Mouse (Mus musculus) urinary bladder, postnatal 25 days (tissue): ENCODE measurements around the gene Akr1cl.
"Not testable (repeated sequence)": the region's sequence is repeated elsewhere in the genome, so short reads cannot be mapped to it uniquely, and the experiment has no call there.

Experiments
- DNase-seq: peaks from one replicate; pipeline ENCODE4 v3.0.0; 2022; ENCODE audit warnings: low spot score

Gene Akr1cl

DNA sequence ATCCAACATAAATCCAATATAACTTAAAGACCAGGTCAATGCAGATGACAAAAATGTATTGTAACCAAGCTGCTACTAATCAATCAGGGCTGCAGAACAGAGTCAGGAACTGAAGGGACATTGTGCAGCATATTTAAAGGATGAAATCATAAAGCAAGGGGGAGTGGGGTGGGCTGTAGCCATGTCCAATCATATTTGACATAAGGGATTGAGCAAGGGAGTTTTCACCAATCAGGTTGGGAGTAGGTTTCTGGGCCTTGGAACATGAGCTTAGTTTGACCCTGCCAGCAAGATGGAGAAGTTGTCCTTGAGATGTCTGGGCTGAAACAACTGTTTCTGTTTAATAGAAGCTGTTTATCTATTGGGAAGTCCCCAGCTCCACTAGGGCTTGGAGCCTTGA lies at the start of gene Akr1cl:
Gene Akr1cl, minus strand, starts transcription at position 119 of the 400 bp plus-strand sequence.
- no peak for DNase-seq

DNA sequence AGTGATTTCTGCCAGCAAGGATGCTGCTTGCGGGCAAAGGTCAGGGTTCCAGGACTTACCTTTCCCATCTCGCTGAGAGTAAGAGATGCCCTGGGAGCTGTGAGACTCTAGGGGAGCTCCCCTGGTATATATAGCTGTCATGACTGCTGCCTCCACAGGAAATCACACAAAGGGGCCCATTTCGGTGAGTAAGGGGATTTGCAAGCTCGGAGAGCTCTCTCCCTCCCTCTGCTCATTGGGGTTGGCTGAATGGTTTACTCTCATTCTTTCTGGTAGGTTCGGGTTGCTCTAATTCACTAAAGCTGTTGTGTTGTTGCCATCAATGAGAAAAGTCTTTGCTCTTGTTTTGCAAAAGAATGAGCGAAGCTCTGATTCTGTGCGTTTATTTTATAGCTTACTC lies 49.6 kb upstream of the Akr1cl start, which contains the start of gene Crygb:
Gene Crygb, minus strand, starts transcription at position 101 of the 400 bp plus-strand sequence.
- no peak for DNase-seq

DNA sequence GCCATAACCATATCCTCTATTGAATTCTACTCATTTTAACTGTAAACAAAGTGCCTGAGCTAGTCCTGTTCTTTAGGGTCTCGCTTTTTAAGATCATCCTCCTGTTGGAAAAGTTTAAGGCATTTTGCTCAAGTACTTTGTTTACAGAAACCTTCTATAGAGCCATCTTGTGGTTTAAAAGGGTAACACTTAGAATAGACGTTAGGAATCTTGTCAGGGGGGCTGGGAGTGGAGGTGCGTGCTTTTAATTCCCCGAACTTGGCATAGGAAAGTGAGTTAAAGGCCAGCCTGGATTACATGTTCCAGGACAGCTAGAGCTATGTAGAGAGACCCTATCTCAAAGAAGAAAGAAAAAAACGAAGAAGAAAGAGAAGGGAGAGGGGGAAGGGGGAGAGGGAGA lies 43.0 kb upstream of the Akr1cl start:
- DNase-seq: no peak

DNA sequence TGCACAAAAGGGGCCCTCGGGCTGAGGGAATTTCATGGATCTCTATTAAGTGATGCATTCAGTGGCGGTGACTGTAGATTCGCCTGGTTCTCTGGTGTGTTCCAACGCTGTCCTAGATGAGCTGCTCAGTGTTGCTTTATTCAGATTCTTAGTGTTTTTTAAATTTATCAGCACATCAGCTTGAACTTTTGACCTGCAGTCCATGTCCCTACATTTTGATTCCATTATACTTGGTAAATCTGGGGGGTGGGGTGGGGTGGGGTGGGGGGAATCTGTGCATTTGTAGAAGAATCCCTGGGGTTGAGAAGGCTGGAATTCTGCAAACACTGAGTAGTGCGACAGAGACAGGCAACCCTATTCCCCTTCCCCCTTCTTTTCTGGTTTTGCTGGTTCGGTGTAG lies 41.0 kb upstream of the Akr1cl start, which contains the start of gene Crygc:
Gene Crygc, minus strand, starts transcription at position 101 of the 400 bp plus-strand sequence.
- no peak for DNase-seq

DNA sequence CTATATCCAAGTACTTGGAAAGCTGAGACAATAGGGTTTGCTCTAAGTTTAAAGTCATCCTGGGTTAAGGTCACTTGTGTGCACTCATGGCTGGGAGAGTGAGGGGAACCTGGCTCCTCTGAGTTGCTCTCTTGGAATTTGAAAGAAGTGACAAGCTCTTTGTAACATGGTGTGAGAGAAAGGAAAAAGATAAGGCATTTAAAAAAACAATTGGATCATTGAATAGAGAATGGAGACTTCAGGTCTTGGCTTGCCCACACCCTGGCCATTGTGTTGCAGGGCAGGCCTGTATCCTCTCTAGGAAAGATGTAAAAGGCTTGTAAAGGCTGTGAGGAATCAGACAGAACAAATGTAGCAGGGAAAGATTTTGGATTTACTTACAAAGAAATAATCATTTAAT lies 35.3 kb upstream of the Akr1cl start:
- no peak for DNase-seq

DNA sequence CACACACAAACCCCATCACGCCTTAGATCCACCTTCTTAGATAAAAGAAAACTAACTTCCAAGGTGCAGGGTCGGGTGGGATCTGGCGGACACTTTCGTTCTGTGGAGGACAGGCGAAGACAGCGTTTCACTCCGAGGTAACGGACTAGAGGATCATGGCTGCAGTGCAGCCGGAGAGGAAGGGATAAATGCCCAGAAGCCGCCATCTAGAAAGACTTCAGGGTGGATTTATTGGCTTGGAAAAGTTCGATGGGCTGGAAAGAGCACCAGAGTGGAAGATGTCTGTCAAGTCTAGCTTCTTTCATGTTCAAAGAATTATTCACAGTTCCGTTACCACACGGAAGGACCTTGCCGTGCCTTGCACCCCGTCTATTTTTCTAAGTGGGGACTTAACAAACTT lies 31.6 kb upstream of the Akr1cl start:
- no peak for DNase-seq

DNA sequence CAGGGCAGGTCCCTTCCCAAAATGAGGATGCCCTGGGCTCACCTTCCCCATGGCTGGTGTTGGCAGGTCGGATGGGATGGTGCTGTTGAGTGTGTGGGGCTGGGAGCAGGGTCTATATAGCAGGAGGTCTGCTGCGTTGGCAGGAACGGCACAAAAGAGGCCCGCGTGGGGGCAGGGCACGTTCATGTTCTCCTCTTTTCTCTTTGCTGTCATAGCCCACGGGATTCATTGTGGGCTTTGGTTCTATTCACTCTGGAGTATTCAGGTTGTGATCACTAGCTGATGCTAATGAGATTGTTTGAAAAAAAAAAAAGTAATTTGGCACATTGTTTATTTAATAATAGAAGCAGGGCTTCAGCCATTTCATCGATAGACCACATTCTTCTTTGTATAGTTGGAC lies 30.8 kb upstream of the Akr1cl start, which contains the start of gene Crygd:
Gene Crygd, minus strand, starts transcription at position 101 of the 400 bp plus-strand sequence.
- no peak for DNase-seq

DNA sequence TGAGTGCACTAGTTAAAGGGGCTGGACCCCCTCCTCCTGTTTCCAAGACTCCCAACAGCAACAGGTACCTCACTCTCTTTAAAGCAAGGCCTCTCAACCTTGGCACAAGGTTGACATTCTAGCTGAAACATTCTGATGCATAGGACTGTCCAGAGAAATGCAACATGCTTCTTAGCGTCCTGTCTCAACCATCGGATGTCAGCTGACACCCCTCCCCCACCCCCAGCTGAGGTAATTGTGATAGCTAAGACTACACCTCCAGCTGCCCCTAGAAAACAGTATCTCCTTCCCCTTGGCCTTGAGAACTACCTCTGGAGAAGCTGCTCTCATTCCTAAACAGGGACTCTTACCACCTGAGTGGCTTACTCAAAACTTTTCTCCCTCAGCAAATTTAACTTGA lies 19.6 kb upstream of the Akr1cl start:
- no peak for DNase-seq

DNA sequence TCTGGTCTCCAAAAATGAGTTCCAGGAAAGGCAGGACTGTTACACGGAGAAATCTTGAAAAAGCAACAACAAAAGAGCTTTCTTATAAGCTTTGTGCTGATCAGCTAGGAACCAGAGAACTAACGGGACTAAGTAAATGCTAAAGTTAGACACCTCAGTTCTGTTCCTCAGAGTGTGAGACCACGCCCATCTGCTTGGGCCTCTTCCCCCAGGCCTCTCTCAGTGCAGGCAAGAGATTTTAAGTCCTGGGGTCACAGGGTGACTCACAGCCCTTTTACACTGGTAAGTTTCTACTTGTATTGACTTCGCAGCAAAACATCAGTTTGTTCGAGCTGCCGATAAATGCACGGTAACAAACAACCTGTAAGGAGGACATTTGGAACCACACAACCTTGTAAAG lies 19.1 kb upstream of the Akr1cl start:
- no peak for DNase-seq

DNA sequence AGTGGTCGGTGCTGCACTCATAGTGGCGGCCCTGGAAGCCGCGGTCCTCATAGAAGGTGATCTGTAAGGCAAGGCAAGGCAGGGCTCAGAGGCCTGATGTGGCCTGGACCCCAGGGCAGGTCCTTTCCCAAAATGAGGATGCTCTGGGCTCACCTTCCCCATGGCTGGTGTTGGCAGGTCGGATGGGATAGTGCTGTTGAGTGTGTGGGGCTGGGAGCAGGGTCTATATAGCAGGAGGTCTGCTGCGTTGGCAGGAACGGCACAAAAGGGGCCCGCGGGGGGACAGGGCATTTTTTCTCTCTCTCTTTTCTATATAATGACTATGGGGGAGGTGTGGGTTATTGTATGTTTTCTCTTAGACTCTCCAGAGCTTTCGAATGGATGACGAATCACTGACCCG lies 18.4 kb upstream of the Akr1cl start, which contains the start of gene Cryge:
Gene Cryge, minus strand, starts transcription at position 198 of the 400 bp plus-strand sequence.
- DNase-seq: not testable (repeated sequence)

DNA sequence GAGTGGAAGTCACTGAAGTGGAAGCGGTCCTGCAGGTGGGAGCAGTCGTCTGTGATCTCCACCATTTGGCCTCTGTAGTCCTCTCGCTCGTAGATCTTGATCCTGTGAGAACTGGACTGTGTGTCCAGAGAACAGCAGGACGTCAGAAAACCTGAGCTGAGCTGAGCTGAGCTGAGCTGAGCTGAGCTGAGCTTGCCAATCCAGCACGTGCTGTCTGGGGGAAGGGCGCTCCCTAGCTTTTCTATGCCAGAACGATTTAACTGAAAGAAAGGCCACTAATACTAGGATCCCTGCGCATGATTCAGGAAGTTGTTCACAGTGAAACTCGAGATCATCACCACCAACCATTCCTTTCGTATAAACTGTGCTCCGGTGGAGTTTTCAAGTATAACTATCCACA lies 16.2 kb upstream of the Akr1cl start:
- no peak for DNase-seq

DNA sequence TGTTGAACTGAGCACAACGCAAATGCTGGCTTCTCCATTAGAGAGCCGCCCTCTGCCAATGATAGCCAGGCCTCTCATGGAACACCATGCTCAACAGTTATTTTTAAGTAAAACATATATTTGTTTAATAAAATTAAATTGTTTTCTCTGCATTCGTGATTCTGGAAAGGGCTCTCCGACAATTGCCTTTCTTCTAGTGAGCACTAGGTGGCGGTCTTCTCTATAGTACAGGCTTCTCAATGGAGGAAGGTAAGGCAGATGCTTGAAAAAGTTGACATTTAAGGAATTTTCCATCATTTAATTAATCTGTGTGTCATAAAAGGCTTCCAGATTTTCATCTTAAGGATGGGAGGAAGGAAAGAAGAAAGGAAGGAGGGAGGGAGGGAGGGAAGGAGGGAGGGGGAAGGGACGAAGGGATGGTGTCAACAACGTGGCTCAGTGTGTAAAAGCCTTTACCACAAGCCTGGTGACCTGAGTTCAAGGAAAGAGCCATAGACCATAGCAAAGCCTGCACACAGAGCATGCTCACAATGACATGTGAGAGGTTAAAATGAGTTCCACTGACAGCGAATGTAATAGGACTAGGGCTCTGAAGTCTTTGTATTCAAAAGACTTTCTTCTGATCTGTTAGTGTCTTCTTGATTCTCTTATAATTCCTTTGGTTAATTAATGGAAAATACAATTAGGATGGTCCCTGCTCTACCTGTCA lies 14.0 kb upstream of the Akr1cl start:
- DNase-seq: peak; percentile 33

DNA sequence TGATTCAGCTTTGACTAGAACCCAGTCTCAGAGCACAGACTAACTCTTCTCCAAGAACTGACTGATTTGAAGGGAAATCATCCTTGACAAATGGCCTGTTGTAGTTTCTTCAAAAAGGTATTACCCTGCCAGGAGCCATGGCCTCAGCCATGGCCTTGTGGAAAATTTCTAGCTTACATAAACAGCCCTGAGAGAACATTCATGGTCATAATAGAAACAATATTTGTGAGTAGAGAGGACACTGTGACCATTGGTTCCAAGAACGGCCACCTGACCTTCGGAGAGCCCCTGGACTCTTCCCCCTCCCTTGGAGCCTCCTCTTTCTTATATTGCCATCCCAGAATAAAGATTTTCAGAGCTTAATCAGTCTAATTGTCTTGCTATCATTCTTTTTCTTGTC lies 10.9 kb upstream of the Akr1cl start:
- no peak for DNase-seq

DNA sequence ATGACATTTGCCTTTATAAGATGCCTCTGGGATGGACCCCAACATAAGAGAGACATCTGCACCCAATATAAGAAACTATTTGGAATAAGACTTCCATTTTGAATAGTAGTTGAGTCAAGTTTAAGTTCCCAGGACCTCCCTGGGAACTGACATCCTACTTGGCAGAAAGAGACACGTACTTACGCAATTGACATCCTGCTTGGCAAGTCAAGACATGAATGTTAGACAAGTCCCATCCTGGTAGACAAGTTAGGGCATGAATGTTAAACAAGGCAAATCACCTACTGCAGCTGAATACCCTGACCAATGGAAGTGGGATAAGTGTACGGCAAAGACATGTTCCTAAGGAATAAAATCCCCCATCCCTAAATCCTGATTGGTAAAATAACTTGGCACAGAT lies 9.3 kb upstream of the Akr1cl start:
- DNase-seq: no peak

DNA sequence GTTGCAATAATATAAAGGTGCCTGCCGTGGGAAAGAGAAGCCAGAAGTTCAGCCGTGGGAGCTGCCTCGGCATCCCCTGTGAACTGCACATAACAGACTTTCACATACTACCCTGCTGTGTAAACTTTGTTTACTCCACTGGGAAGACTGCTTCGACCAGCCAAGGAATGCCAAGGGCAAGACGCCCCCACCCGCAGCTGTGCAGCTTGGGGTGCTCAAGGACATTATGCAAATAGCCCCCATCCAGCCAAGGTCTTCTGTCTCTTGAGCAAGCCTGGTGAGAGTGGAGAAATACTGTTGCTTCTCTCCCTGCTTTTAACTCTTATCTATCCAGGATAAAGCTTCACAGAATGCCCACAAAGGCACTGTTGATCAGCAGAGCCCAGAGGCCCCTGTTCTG lies 8.2 kb upstream of the Akr1cl start:
- no peak for DNase-seq

DNA sequence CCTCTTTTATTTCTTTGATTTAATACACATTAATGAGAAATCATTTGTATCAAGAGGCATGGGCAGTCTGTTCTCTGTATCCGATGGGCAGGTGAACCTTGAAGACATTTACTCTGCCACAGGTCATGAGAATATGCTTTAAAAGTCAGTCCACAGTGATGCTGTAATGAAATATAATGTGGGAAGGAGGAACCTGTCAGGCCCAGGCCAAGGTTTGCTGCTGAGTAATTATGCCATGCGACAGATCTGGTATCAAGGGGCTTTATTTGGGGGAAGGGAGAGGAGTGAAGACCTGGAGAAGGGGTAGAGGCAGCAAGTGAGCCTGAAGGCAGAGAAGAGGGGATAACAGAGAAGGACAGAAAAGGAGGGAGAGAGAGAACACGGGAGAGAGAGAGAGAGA lies 7.1 kb upstream of the Akr1cl start:
- no peak for DNase-seq

DNA sequence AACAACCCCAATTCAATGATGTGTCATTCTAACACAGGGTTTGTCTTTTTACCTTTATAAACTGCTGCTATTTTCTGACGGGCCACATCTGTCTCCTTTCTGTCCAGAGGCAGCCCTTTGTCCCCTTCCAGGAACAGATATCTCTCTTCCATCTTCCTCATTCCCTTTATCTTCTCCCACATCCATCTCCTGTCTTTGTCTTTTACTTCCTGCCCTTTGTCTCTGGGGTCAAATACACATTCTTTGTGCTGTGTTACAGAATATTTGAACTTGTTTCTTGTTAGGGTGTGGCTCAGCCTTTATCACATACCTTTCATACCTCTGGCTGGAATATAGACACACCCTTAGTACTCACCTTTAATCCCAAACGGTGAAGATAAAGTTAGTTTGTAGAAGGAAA lies 5.0 kb upstream of the Akr1cl start:
- no peak for DNase-seq

DNA sequence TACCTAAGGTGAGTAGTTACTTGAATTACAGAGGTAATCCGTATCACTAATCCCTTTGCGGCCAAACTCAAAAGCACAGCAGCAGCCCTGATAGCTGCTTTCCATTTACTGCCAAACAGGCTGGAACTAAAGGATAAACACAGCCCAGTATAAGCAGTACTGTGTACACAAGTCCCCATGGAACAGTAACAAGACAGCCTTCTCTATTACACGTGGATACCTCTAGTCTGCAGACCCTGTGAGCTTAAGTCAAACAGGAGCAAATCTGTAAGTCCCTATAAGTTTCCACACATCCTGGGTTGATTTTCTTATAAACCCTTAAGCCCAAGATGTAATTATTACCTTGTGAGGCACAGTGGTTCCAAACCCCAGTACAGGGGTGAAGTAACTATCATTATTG lies 3.0 kb upstream of the Akr1cl start:
- DNase-seq: no peak

DNA sequence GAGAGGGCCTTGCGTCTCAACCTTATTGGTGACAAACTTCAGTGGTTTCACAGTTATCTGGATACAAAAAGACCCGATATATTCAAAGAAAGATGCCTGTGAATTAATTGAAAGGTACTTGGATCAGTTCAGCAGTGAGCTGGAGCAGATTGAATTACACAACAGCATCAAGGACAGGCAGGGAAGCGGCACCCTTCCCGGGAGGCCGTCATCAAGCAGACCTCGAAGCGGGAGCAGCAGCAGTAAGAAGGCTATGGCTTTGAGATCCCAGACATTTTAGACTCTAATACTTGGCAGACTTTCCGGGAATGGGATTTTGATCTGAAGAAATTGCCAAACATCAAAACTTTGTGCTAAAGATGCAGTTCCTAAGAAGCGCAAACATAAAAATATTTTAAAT lies 4.4 kb downstream of the Akr1cl start:
- DNase-seq: no peak

DNA sequence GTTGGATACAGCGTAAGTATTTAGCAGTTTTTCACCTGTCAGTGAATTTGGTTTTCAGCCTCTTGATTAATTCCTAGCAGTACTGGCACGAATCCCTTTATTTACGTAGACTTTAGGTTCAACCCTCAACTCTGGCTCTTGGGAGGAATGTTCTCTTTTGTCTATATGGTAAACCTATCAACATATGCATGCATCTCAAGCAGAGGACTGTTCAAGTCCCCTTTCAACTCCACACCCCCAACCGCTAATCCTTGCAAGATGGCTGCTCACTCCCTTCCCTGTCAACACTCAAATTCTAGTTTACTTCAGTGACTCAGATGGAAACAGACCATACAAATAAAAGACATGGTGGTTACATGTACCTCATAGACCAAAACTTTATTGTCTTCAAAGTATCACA lies 19.8 kb downstream of the Akr1cl start:
- DNase-seq: no peak

DNA sequence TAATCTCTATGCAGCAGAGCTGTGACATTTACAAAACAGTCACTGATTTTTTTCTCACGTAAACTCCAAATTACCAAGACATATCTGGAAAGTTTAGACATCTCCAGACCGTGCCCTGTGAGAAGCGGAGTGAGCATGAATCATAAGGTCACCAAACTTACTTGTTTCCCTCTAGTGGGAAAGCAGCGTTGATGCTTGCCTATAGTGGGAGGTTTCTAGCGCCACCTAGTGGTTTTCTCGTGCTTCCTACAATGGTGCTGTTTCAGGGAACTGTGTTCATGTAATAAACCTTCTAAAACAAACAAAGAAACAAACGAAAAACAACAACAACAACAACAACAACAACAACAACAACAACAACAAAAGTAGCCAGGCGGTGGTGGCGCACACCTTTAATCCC lies 22.4 kb downstream of the Akr1cl start:
- peak; percentile 52 for DNase-seq

DNA sequence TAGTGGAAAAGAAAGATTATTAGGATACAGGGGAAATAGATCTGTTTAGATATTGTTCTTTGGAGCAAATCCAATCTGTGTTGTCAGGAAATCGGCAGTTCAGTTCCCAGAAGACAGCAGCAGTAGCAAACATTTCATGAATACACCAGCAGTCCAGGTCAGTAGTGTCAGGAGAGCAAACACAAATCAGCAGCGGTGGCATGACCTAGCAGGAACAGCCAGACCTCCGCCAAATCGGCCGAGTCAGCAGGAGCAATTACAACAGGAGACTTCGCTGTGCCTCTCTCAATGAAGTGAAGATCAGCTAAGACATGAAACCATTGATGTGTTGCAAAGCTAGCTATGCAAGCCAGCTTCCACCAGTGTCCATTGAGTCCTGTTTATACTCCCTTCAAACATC lies 27.0 kb downstream of the Akr1cl start:
- no peak for DNase-seq

DNA sequence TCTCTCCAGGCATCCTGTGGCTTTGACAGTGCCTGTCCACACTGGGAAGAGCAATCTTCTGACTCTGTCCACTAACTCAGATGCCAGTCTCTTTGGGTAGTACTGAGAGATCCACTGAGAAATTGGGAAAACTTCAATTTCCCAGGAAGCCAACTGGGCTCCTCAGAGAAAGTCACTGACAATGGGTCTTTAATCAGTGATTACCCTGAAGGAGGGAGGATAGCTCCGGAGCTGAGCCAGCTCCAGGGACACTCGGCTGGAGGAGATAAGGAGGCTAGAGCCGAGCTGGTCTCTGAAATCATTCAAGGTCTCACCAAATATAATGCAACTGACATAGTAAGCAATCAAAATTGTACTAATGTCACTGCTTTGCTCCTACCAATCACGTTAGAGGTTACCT lies 28.0 kb downstream of the Akr1cl start:
- DNase-seq: no peak

DNA sequence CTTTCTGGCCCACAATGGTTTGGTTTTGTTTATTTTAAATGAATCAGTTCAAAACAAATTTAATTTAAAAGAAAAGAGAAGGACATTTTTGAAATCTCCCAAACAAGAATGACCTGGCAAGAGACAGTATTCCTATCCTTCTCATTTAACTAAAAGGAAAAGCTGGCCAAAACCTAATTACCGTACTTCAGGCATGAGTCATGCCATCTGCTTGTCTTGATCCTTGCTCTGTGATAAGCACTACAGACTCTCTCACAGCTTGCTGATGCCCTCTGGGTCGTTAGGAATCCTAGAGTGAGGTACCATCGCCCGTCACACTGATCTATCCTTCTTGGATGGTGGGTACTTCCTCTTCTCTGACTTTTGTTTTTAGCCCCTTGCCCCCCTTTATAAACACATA lies 39.4 kb downstream of the Akr1cl start:
- DNase-seq: no peak
